Mouse (Mus musculus) hindbrain, embryonic 15.5 days (tissue): ENCODE measurements around the gene Col18a1. TPM values are rescaled to one million over a fixed set of nuclear protein-coding genes. Genes with fewer than 3 reads are reported as not detected.

ENCODE experiments used
- ATAC-seq: fragments of 200-750 bp; cut with Nextera tagmentation; 2 replicates; pipeline ENCODE4 v1.8.0; 2017; ENCODE audit warnings: low read depth, moderate number of reproducible peaks, moderate TSS enrichment; ENCODE audit not compliant: low FRiP score
- H3K27ac ChIP-seq: fragments of 300-500 bp; sonication (generic); replicated peaks from 2 replicates; pipeline ENCODE4 v1.5.1; 2015; ENCODE audit warnings: mild to moderate bottlenecking, inconsistent platforms
- H3K27me3 ChIP-seq: fragments of 300-500 bp; sonication (generic); 2 replicates; pipeline ENCODE4 v1.6.1; 2015; ENCODE audit warnings: control low read depth, inconsistent platforms
- H3K36me3 ChIP-seq: fragments of 300-500 bp; sonication (generic); 2 replicates; pipeline ENCODE4 v1.6.1; 2015; ENCODE audit warnings: control low read depth, inconsistent platforms
- H3K4me1 ChIP-seq: fragments of 300-500 bp; sonication (generic); replicated peaks from 2 replicates; pipeline ENCODE4 v1.6.1; 2015; ENCODE audit warnings: control low read depth, inconsistent platforms
- H3K4me2 ChIP-seq: fragments of 300-500 bp; sonication (generic); 2 replicates; pipeline ENCODE4 v1.6.1; 2015; ENCODE audit warnings: moderate library complexity, mild to moderate bottlenecking, inconsistent platforms
- H3K4me3 ChIP-seq: fragments of 300-500 bp; sonication (generic); 2 replicates; pipeline ENCODE4 v1.5.1; 2015; ENCODE audit warnings: mild to moderate bottlenecking, inconsistent platforms
- H3K9ac ChIP-seq: fragments of 300-500 bp; sonication (generic); 2 replicates; pipeline ENCODE4 v1.6.1; 2015; ENCODE audit warnings: inconsistent platforms
- H3K9me3 ChIP-seq: fragments of 300-500 bp; sonication (generic); 2 replicates; pipeline ENCODE4 v1.6.1; 2016; ENCODE audit warnings: control low read depth, inconsistent platforms
- WGBS: fragments of 180-500 bp; shearing (Covaris S2); methylation state at CpG from one replicate; pipeline ENCODE4 v1.1.7; 2015; 5-methylcytosine and 5-hydroxymethylcytosine counted together
- polyA plus RNA-seq: library from polyadenylated mRNA; unstranded; fragments of >200 nt; fragmentation: Nextera tagmentation; extraction: Ambion mirVana; gene quantifications from 2 replicates; pipeline ENCODE4 v1.2.1, GENCODE M21; 2015

Gene Col18a1
- polyA plus RNA-seq: 39.2 and 40.0 TPM in 2 replicates

DNA sequence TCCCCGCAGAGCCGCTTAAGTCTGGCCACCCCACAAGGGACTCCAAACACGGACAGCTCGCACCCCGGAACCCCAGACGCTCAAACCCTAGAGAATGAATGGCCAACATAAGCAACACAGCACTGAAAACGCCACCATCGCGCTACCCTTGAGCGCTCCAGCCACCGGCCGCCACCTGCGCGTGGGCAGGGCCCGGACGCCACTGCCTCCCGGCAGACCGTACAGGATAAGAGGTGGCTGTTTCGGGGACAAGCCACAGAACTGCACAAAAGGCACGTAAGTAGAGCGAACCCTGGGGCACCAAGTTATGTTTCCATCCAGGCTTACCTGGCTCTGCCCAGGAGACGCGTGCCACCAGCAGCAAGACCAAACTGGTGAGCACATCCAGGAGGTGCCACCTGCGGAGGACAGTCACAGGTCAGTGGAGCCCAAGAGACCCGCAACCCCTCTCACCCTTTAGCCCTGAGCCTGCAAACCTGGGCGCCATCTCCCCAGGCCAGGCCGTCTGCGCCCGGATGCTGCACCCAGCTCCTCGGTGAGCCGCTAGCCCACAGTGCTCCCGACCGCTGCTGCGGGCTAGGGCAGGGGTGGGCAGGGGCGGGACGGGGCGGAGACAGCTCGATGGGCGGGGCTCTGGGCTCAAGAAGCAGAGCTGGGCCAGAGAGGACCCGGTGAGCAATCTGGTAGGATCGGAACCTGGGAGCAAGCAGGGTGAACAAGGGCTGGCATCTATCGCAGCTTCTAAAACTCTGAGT lies at the start of gene Col18a1:
Gene Col18a1, minus strand, starts transcription at position 586 of the 755 bp plus-strand sequence.
- peak within 1 kb of the TSS; percentile 37 for H3K9ac ChIP-seq
- H3K27ac ChIP-seq: no peak within 1 kb of the TSS
- H3K9me3 ChIP-seq: no peaks in the 10 kb centered on the region
- peak within 1 kb of the TSS; percentile 46 for H3K4me3 ChIP-seq
- H3K4me1 ChIP-seq: peaks cover 23% of the 10 kb centered on the region
- peaks cover 27% of the 10 kb centered on the region for H3K27me3 ChIP-seq
- ATAC-seq: peak; percentile 79
- H3K4me2 ChIP-seq: peak within 1 kb of the TSS; percentile 93
- under 1% methylated on average over 40 of the region's 42 CpGs for WGBS
- H3K36me3 ChIP-seq: no peaks in the 10 kb centered on the region

DNA sequence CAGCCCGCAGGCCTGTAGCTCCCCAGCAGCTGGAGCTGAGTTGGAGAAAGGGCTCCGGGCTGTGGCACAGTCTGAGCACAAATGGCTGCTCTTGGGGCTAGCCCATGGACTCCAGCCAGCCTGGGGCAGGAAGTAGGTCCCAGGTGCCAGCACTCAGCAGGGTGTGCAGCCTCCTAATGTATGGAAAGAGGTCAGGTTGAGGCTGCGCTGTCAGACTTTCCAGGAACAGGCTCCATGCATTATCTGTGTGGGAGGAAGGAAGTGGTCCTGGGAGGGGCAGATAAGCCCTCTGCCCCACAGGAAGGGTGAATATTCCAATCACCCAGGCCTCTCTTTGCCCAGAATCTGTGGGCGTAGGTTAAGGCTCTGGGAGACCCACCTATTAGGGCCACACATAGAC lies 49.3 kb upstream of the Col18a1 start:
- Histone ChIP-seq H3K9me3 (no peaks in the 10 kb centered on the region), H3K9ac (no peak overlapping the region), H3K4me2 (no peak overlapping the region), H3K36me3 (no peaks in the 10 kb centered on the region), H3K27ac (no peak overlapping the region), H3K27me3 (no peaks in the 10 kb centered on the region), H3K4me3 (no peak overlapping the region), H3K4me1 (no peaks in the 10 kb centered on the region)
- WGBS: 67% methylated on average over 4 of the region's 4 CpGs
- ATAC-seq: no peak

DNA sequence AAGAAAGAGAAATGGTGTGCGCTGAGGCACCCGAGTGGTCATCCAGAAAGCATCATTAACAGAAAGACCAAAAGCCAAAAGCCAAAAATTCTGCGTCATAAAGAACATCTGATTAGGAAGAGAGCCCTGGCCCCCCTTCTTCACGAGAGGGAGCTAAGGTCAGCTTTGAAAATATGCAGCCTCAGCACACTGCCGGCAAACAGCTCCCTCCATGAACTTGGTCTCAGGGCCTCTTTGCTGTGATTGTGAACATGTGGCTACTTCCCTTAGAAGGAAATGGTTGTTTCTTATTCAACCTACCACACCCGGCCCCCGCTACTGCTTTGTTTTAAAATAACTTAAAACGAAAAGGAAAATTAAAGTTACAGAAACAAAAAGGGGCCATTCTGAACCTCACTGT lies 48.2 kb upstream of the Col18a1 start:
- no peaks in the 10 kb centered on the region for H3K9me3 ChIP-seq
- no peaks in the 10 kb centered on the region for H3K4me1 ChIP-seq
- no peak for ATAC-seq
- H3K4me2 ChIP-seq: no peak overlapping the region
- no peaks in the 10 kb centered on the region for H3K27me3 ChIP-seq
- no peak overlapping the region for H3K27ac ChIP-seq
- H3K9ac ChIP-seq: no peak overlapping the region
- 67% methylated on average over 8 of the region's 8 CpGs for WGBS
- H3K4me3 ChIP-seq: no peak overlapping the region
- H3K36me3 ChIP-seq: no peaks in the 10 kb centered on the region

DNA sequence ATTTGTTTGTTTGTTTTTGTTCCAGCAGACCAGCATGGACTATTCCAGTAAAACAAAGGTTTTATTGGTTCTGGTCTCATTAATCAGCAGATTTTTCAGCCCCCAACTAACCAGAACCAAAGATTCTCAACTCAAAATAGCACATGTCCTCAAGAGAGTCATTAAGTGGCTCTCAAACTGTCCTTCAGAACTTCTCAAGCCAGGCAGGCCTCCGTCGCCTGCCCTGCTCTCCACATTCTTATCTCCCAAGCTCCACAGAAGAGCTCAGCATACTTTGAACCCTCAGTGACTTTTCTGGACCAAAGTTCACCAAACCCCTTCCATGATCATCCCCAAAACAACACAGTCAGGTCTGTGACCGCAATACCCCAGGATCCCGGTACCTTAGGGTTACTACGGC lies 47.1 kb upstream of the Col18a1 start:
- Histone ChIP-seq H3K4me2 (no peak overlapping the region), H3K9me3 (no peaks in the 10 kb centered on the region), H3K27me3 (no peaks in the 10 kb centered on the region), H3K4me3 (no peak overlapping the region), H3K27ac (no peak overlapping the region), H3K36me3 (no peaks in the 10 kb centered on the region), H3K9ac (no peak overlapping the region), H3K4me1 (no peaks in the 10 kb centered on the region)
- 97% methylated on average over 5 of the region's 5 CpGs for WGBS
- no peak for ATAC-seq

DNA sequence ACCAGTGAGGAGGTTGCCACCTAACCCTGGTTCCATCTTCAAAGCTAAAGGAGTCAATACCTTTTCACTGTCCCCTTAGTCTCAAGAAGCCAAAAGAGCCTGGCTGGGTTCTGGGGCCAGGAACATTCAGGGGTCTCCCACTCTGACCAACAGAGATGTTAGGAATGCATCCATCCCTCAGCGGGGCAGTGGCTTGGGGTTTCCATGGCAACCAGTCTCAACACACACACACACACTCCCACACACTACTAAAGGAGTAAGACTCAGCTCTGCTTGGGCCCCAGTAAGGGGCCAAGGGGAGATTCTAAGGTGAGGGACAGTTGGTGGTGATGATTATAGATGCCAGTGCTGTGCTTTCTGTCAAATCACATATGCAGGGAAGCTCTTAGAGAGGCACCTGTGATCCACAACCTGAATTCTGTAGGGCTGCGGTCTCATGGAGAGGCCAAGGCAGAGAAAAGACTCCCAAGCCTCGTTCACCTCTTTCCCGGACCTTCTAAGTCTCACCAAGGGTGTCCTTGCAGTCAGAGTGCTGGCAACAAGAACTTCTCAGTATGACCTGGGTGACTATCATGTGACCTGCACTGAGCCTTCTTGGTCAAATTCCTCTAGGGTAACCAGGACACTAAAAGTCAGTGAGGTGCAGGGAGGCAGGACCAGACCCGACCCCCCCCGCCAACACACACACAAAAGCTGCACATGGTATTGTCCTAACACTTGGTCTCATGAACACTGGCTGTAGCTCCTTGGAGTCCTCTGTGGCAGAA lies 46.2 kb upstream of the Col18a1 start:
- H3K27me3 ChIP-seq: no peaks in the 10 kb centered on the region
- H3K27ac ChIP-seq: no peak overlapping the region
- H3K9me3 ChIP-seq: no peaks in the 10 kb centered on the region
- H3K4me1 ChIP-seq: no peaks in the 10 kb centered on the region
- H3K4me2 ChIP-seq: no peak overlapping the region
- no peak for ATAC-seq
- 78% methylated on average over 6 of the region's 6 CpGs for WGBS
- H3K9ac ChIP-seq: no peak overlapping the region
- H3K4me3 ChIP-seq: no peak overlapping the region
- no peaks in the 10 kb centered on the region for H3K36me3 ChIP-seq

DNA sequence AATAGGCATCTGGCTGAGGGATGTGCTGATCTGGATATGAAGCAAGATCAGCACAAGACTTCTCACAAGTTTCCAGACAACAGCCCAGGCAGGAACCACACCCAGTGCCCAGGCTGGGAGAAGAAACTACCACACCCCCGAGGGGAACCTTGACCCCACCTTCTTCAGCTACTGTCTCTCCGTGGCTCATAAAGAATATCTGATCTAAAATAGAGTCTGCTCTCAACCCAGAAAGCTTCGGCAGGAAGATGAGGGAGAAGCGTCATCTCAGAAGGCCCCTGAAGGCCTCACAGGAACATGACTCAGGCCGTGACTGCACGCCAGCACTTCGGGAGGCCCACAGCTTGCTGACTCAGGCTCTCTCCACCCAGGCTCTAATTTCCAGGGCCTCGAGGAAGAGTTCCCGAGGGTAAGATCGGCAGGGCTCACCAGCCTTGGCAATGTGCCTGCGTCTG lies 44.8 kb upstream of the Col18a1 start:
- Histone ChIP-seq H3K4me2 (no peak overlapping the region), H3K27ac (no peak overlapping the region), H3K27me3 (no peaks in the 10 kb centered on the region), H3K36me3 (no peaks in the 10 kb centered on the region), H3K4me1 (no peaks in the 10 kb centered on the region), H3K4me3 (no peak overlapping the region), H3K9ac (no peak overlapping the region), H3K9me3 (no peaks in the 10 kb centered on the region)
- no peak for ATAC-seq
- 64% methylated on average over 11 of the region's 11 CpGs for WGBS

DNA sequence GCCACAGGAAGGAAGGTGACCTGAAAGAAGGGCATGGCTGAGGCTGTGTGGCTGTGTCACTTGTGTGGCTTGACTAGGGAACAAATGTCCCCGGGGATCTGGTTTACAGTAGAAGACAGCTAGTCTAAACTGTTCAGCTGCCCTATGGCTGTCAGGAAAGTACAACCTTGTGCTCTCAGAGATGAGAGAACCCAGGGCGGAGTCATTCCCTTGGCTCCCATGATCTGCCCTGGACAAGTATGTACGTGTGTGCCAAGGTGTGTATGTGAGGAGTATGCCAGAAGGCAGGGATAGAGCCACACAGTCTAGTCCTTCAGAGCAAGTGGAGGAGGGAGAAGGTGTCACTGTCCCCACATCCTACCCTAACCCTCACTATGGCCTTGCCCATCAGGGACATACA lies 44.3 kb upstream of the Col18a1 start:
- no peak overlapping the region for H3K9ac ChIP-seq
- no peaks in the 10 kb centered on the region for H3K27me3 ChIP-seq
- no peak overlapping the region for H3K4me3 ChIP-seq
- no peaks in the 10 kb centered on the region for H3K36me3 ChIP-seq
- H3K27ac ChIP-seq: no peak overlapping the region
- H3K4me2 ChIP-seq: no peak overlapping the region
- WGBS: 96% methylated on average over 3 of the region's 3 CpGs
- no peak for ATAC-seq
- no peaks in the 10 kb centered on the region for H3K9me3 ChIP-seq
- H3K4me1 ChIP-seq: no peaks in the 10 kb centered on the region

DNA sequence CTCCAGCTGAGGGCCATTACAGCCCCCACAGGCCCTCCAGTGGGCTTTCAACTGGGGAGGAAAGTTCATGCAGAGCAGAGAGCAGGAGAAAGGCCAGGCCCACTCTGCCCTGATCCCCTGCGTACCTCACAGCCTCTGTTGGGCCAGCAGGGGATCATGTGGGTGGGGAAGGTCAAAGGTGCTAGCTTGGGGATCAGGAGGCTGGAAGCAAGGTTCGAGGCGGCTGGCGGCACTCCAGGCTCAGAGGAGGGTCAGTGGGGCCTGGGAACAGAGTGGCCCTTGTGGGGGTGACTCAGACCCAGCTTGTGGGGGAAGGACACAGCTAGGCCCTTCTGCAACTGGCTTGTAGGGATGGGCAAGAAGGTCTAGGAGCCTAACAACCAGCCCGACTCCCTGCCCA lies 42.9 kb upstream of the Col18a1 start:
- Histone ChIP-seq H3K4me1 (no peaks in the 10 kb centered on the region), H3K4me2 (no peak overlapping the region), H3K4me3 (no peak overlapping the region), H3K36me3 (no peaks in the 10 kb centered on the region), H3K27ac (no peak overlapping the region), H3K9me3 (no peaks in the 10 kb centered on the region), H3K9ac (no peak overlapping the region), H3K27me3 (no peaks in the 10 kb centered on the region)
- ATAC-seq: no peak
- 57% methylated on average over 5 of the region's 5 CpGs for WGBS

DNA sequence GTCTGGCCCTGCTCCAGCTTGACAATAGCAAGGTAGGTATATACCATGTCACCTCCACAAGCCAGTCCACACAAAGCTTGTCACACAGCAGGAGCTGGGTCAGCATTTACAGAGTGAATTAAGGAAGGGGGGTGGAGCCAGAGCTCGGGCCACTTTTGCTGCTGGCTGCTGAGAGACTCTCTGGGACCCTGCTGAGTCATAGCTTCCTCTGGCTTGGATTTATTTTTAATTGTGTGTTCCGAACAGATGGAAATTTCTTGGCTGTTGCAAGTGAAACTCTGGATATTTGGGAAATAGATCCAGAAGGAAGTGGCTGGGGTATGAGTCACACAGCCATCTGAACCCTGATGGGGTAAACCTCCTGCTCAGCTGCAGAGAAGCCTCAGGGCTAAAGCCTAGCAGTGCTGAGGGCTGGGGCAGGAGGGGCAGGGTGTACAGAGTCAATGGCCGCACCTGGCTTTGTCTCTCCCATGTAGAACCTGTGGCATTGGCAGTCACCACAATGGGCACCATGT lies 40.3 kb upstream of the Col18a1 start:
- WGBS: 38% methylated on average over 3 of the region's 3 CpGs
- no peak overlapping the region for H3K4me2 ChIP-seq
- no peaks in the 10 kb centered on the region for H3K36me3 ChIP-seq
- no peak for ATAC-seq
- peak overlapping the region; percentile 5; the same call in 1 of the 2 replicates for H3K27ac ChIP-seq
- no peak overlapping the region for H3K9ac ChIP-seq
- H3K27me3 ChIP-seq: no peaks in the 10 kb centered on the region
- no peaks in the 10 kb centered on the region for H3K4me1 ChIP-seq
- no peak overlapping the region for H3K4me3 ChIP-seq
- H3K9me3 ChIP-seq: no peaks in the 10 kb centered on the region

DNA sequence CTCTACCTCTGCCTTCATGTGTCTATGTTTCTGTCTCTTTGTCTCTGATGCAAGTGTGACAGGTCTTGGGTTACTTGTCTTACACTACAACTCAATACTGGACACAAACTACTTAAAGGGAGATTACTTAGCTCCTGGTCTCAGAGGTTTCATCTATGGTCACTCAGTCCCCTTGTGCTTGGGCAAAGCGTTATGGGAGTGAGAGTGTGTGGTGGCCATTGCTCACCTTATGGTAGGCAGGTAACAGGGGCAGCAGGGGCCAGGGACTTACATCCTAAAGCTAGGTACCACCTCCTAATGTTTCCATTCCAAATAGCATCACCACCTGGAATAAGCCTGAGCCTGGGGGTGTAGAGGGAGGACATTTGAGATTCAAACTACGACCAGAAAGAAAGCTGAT lies 39.8 kb upstream of the Col18a1 start:
- 79% methylated on average over 2 of the region's 2 CpGs for WGBS
- Histone ChIP-seq H3K4me1 (no peaks in the 10 kb centered on the region), H3K9me3 (no peaks in the 10 kb centered on the region), H3K9ac (no peak overlapping the region), H3K27me3 (no peaks in the 10 kb centered on the region), H3K36me3 (no peaks in the 10 kb centered on the region), H3K4me3 (no peak overlapping the region), H3K27ac (no peak overlapping the region), H3K4me2 (no peak overlapping the region)
- ATAC-seq: no peak

DNA sequence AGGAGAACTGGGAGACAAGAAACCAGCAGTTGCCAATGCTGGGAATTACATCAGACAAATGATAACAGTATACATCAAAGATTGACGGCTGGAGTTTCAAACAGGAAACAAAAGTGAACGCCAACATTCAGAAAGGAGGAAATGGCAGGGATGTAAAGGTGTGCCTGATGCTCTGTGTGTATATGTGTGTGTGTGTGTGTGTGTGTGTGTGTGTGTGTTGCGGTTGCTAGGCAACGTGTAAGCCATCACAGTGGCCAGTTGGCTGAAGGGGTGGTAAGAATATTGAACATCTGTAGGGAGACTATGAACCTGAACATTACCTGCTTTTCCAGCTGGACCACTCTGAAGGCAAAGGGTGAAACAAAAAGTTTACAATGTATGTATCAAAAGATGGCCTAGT lies 37.6 kb upstream of the Col18a1 start:
- Histone ChIP-seq H3K9ac (no peak overlapping the region), H3K27me3 (no peaks in the 10 kb centered on the region), H3K4me3 (no peak overlapping the region), H3K4me2 (no peak overlapping the region), H3K9me3 (no peaks in the 10 kb centered on the region), H3K27ac (no peak overlapping the region), H3K36me3 (no peaks in the 10 kb centered on the region), H3K4me1 (no peaks in the 10 kb centered on the region)
- 89% methylated on average over 4 of the region's 4 CpGs for WGBS
- no peak for ATAC-seq

DNA sequence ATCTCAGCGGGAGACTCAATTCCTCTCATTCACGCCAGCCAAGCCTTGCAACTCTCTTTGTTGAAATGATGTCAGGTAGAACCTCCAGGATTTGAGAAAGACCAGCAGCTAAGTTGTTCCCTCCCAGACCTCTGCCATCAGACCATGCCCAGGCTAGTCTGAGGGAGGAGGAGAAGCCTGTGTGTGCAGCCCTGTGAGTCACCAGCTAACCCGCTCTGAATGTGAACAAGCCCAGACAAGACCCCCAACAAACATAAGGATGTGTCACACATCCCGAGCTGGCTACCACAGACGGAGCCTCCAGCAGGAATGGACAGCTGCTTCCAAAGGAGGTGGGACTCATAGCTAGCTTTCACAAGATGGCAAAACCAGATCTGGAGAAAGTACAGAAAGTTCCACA lies 35.6 kb upstream of the Col18a1 start:
- H3K4me1 ChIP-seq: no peaks in the 10 kb centered on the region
- no peaks in the 10 kb centered on the region for H3K27me3 ChIP-seq
- H3K9me3 ChIP-seq: no peaks in the 10 kb centered on the region
- no peak overlapping the region for H3K4me3 ChIP-seq
- no peak overlapping the region for H3K9ac ChIP-seq
- H3K4me2 ChIP-seq: no peak overlapping the region
- WGBS: 66% methylated on average over 5 of the region's 5 CpGs
- ATAC-seq: no peak
- no peaks in the 10 kb centered on the region for H3K36me3 ChIP-seq
- no peak overlapping the region for H3K27ac ChIP-seq
